Mouse (Mus musculus) kidney, postnatal 0 days (tissue): Measurements from ENCODE around the gene Mgrn1. TPM values are rescaled to one million over a fixed set of nuclear protein-coding genes. Genes with fewer than 3 reads are reported as not detected.
A peak's percentile ranks its signal among the peaks of the same experiment; 100 is the strongest.

Source experiments
- ATAC-seq: fragments of 200-750 bp; cut with Nextera tagmentation; replicated peaks from 2 replicates; pipeline ENCODE4 v1.8.0; 2017; ENCODE audit warnings: low read depth, moderate number of reproducible peaks, moderate TSS enrichment, moderate library complexity; ENCODE audit not compliant: low FRiP score
- DNase-seq: peaks from one replicate; pipeline ENCODE4 v3.0.0-alpha.2; 2016; ENCODE audit warnings: low spot score
- H3K27ac ChIP-seq: fragments of 300-500 bp; sonication (generic); 2 replicates; pipeline ENCODE4 v1.5.1; 2014; ENCODE audit warnings: mild to moderate bottlenecking
- H3K27me3 ChIP-seq: fragments of 300-500 bp; sonication (generic); 2 replicates; pipeline ENCODE4 v1.6.1; 2014; ENCODE audit warnings: low read length, mixed read lengths; ENCODE audit not compliant: insufficient read depth
- H3K36me3 ChIP-seq: fragments of 300-500 bp; sonication (generic); 2 replicates; pipeline ENCODE4 v1.6.1; 2014; ENCODE audit warnings: low read length, mixed read lengths; ENCODE audit not compliant: insufficient read depth
- H3K4me1 ChIP-seq: fragments of 300-500 bp; sonication (generic); replicated peaks from 2 replicates; pipeline ENCODE4 v1.6.1; 2014; ENCODE audit warnings: antibody characterized with exemption, low read length, mixed read lengths; ENCODE audit not compliant: insufficient read depth
- H3K4me2 ChIP-seq: fragments of 300-500 bp; sonication (generic); 2 replicates; pipeline ENCODE4 v1.6.1; 2014; ENCODE audit warnings: mild to moderate bottlenecking, low read length, moderate library complexity, mixed read lengths
- H3K4me3 ChIP-seq: fragments of 300-500 bp; sonication (generic); replicated peaks from 2 replicates; pipeline ENCODE4 v1.5.1; 2014; ENCODE audit warnings: low read depth, low read length
- H3K9ac ChIP-seq: fragments of 300-500 bp; sonication (generic); 2 replicates; pipeline ENCODE4 v1.6.1; 2014; ENCODE audit warnings: low read depth, low read length
- H3K9me3 ChIP-seq: fragments of 300-500 bp; sonication (generic); replicated peaks from 2 replicates; pipeline ENCODE4 v1.6.1; 2016; ENCODE audit warnings: low read length, inconsistent platforms, mixed read lengths
- CTCF ChIP-seq: IDR thresholded peaks from 2 replicates; pipeline ENCODE4 v1.5.1; 2016; ENCODE audit warnings: antibody characterized with exemption, low read depth, mild to moderate bottlenecking, moderate library complexity
- WGBS: fragments of 180-500 bp; shearing (Covaris S2); extraction: QIAGEN DNeasy Blood & Tissue Kit; methylation state at CpG from one replicate; pipeline ENCODE4 v1.1.7; 2014; 5-methylcytosine and 5-hydroxymethylcytosine counted together
- polyA plus RNA-seq: library from polyadenylated mRNA; unstranded; fragments of >200 nt; fragmentation: Nextera tagmentation; extraction: Ambion mirVana; gene quantifications from 2 replicates; pipeline ENCODE4 v1.2.1, GENCODE M21; 2015

Mgrn1 gene
- polyA plus RNA-seq, 1 experiment from 2014 or later, result 85.9 TPM

DNA sequence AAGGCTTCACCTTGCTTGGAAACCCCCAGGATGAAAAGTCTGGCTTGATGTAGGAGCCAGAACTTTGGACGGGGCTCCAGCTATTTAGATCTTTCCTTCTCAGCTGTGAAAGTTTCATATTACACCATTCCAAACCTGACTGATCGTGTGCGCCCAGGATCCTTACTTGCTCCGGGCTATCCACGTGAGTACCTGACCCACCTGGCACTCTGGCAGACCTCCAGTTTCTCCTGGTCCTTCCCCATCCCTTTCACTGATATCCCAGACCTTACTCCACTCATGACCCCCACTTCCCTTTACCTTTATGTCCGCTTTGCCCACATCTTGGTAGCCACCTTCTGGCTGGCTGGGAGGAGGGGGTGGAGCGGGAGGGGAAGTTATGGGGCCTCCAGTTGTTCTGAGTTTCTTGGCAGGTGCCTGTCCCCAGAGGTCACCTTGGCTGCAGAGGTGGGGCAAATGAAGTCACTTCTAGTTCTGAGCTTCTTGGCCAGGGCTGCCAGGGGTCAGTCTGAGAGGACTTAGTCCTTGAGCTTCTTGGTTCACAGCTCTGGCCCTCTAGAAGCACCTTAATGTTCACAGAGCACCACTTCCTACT lies 19.9 kb upstream of the Mgrn1 start:
- WGBS, result 35% methylated on average over 7 of the region's 7 CpGs
- DNase-seq (peak; percentile 19), ATAC-seq (peak; percentile 33; the same call in 1 of the 2 replicates)
- Histone ChIP-seq H3K9ac (no peak overlapping the region), H3K36me3 (0 out of 2 replicates have a peak, but pooled peaks cover 2% of the 10 kb centered on the region), H3K27me3 (no peaks in the 10 kb centered on the region), H3K4me2 (no peak overlapping the region), H3K27ac (peak overlapping the region; percentile 71), H3K4me3 (no peak overlapping the region), H3K9me3 (no peaks in the 10 kb centered on the region), H3K4me1 (0 out of 2 replicates have a peak, but pooled peaks cover 4% of the 10 kb centered on the region)
- no peak for TF ChIP-seq CTCF

DNA sequence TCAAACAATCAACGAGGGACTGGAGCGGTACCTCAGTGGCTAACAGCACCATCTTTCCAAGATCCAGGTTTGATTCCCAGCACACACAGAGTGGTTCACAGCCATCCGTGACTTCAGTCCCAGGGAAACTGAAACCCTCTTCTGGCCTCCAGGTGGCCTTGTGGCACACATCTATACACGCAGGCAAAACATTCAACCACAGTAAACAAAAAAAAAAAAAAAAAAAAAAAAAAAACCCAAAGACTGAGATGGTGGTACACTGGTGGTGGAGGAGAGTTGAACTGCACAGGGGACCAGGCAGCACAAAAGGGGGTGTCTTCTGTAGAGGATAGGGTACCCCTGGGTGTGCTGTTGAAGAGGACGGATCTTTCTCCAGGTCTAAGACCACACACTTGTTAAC lies 15.6 kb upstream of the Mgrn1 start:
- no peak overlapping the region for H3K27ac ChIP-seq
- H3K36me3 ChIP-seq, result peaks cover 19% of the 10 kb centered on the region; the same call in 1 of the 2 replicates
- ATAC-seq, result no peak
- no peak overlapping the region for H3K4me3 ChIP-seq
- H3K4me1 ChIP-seq, result no peaks in the 10 kb centered on the region
- H3K27me3 ChIP-seq, result no peaks in the 10 kb centered on the region
- H3K9me3 ChIP-seq, result no peaks in the 10 kb centered on the region
- TF ChIP-seq CTCF, result no peak
- no peak overlapping the region for H3K9ac ChIP-seq
- no peak overlapping the region for H3K4me2 ChIP-seq
- no peak for DNase-seq
- WGBS, result 90% methylated on average over 5 of the region's 5 CpGs

DNA sequence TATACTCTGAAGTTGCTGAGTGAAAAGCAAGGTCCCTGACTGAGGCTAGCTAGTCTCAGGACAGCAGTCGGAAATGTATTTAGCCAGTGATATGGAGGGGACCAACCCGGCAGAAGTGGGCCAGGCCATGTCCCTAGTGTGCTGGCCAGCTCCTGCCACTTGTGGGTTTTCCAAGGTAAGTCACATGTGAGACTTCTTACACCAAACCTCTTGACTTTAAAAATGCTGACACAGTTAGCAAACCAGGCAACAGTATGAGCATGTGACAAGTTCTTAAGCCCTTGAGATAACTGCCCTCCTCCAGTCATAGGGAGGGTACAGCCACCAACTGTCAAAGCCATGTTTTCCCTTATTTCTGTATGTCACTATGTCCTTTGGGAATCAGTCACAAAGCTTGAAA lies 14.1 kb upstream of the Mgrn1 start:
- H3K27me3 ChIP-seq, result no peaks in the 10 kb centered on the region
- H3K36me3 ChIP-seq, result peaks cover 26% of the 10 kb centered on the region; the same call in 1 of the 2 replicates
- H3K27ac ChIP-seq, result no peak overlapping the region
- H3K9ac ChIP-seq, result no peak overlapping the region
- no peak for TF ChIP-seq CTCF
- peaks cover 5% of the 10 kb centered on the region; the same call in 1 of the 2 replicates for H3K4me1 ChIP-seq
- WGBS, result 77% methylated on average over 2 of the region's 2 CpGs
- H3K4me3 ChIP-seq, result no peak overlapping the region
- no peak for DNase-seq
- no peaks in the 10 kb centered on the region for H3K9me3 ChIP-seq
- no peak overlapping the region for H3K4me2 ChIP-seq
- ATAC-seq, result no peak

DNA sequence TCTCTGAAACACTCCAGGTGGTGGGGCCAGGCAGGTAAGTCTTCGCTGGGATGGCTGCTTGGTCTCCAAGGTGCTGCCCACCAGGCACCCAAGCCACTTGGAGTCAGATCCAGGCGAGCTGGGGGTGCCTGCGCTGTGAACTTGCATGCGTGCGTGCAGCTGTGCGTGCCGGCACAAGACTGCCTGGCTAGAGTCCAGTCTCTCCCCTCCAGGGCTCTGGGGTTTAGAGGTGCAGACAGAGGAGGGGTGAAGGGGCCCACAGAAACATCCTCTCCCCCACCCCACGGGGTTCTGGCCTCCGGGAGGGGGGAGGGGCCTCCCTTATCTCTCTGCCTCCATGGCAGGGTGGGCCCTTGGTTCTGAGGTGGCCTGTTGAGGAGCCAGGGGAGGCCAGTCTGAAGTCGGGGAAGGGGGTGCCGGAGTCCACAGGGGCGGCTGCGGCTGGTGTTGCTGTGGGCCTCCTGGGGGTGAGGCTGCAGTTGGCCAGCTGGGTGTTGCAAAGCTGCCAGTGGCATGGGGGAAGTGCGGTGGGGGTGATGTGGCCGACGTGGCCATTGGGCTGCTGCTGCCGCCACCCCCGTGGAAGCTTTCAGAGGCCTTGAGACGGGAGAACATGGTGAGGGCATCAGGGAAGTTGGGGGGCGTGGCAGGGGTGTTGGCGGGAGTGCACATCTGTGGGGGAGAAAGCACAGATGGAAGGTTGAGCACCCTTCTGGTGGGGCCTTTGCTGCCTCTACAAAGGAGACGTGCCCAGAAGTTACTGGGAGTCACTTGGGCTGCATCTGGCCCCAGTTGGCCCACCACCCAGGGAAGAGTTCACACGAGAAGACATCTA lies 10.6 kb upstream of the Mgrn1 start:
- no peak overlapping the region for H3K4me2 ChIP-seq
- H3K4me1 ChIP-seq, result peaks cover 17% of the 10 kb centered on the region
- peaks cover 24% of the 10 kb centered on the region; the same call in 1 of the 2 replicates for H3K36me3 ChIP-seq
- DNase-seq (no peak), ATAC-seq (no peak)
- TF ChIP-seq CTCF, result no peak
- no peaks in the 10 kb centered on the region for H3K9me3 ChIP-seq
- H3K9ac ChIP-seq, result no peak overlapping the region
- H3K27me3 ChIP-seq, result no peaks in the 10 kb centered on the region
- H3K27ac ChIP-seq, result no peak overlapping the region
- no peak overlapping the region for H3K4me3 ChIP-seq
- WGBS, result 80% methylated on average over 23 of the region's 23 CpGs

DNA sequence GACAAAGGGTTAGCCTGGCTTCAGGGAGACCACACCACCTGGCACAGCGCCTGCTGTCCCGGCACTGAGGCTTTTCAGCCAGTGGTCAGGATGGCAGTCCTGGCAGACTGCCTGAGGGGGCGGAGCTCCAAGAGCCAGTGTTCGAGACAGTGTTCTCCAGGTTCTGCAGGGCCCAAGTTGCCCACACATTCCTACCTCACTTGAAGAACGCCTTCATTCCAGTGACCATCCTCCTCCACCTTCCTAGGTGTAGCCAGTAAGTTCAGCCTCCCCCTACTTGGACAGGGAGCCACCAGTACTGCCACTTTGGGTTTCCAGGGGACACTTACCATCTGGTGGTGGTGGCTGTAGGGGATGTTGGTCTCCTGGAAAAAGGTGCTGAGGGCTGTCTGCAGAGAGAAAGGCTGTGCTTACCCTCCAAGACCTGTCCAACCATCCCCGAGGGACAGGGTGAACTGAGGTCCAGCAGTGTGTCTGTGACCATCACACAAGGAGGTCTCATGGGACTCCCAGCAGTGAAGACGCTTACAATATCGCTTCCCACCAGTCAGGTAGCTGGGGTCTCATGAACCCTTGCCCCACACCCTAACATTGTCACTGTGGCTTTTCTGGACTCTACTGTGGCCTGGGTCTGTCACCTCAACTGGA lies 9.9 kb upstream of the Mgrn1 start:
- no peak overlapping the region for H3K4me2 ChIP-seq
- WGBS, result 70% methylated on average over 8 of the region's 8 CpGs
- no peak for TF ChIP-seq CTCF
- no peak overlapping the region for H3K9ac ChIP-seq
- no peaks in the 10 kb centered on the region for H3K9me3 ChIP-seq
- H3K27me3 ChIP-seq, result no peaks in the 10 kb centered on the region
- peak overlapping the region; percentile 31; the same call in 1 of the 2 replicates for H3K27ac ChIP-seq
- no peak for ATAC-seq
- H3K4me1 ChIP-seq, result peaks cover 17% of the 10 kb centered on the region
- DNase-seq, result no peak
- peaks cover 24% of the 10 kb centered on the region; the same call in 1 of the 2 replicates for H3K36me3 ChIP-seq
- H3K4me3 ChIP-seq, result no peak overlapping the region

DNA sequence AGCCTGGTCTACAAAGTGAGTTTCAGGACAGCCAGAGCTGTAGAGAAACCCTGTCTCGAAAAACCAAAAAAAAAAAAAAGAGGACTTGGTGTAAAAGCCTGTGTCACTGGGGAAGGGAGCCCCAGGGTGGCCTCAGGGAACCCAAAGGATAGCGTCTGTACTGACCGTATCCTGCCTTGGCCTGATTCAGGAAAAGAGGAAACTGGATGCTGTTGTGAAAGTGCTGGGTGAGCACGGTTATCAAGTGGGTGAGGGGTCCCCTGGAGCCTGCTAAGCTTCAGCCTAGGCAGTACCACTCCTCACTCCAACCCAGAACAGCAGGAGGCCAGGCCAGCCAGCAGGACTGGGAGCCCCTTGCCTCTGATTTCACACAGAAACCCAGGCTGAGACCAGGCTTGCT lies 8.9 kb upstream of the Mgrn1 start:
- Histone ChIP-seq H3K4me3 (no peak overlapping the region), H3K9ac (no peak overlapping the region)
- WGBS, result 86% methylated on average over 4 of the region's 4 CpGs

More for the DNA sequence above, 8.9 kb upstream of the Mgrn1 start:
- H3K27ac ChIP-seq, result peak overlapping the region; percentile 100; the same call in 1 of the 2 replicates
- H3K4me1 ChIP-seq, result peaks cover 23% of the 10 kb centered on the region
- TF ChIP-seq CTCF, result no peak
- ATAC-seq (no peak), DNase-seq (no peak)
- peak overlapping the region; percentile 89; the same call in 1 of the 2 replicates for H3K4me2 ChIP-seq
- H3K9me3 ChIP-seq, result no peaks in the 10 kb centered on the region
- H3K27me3 ChIP-seq, result no peaks in the 10 kb centered on the region
- peaks cover 24% of the 10 kb centered on the region; the same call in 1 of the 2 replicates for H3K36me3 ChIP-seq
